Mouse (Mus musculus): ENCODE measurements around the gene Tmco2. TPM values are rescaled to one million over a fixed set of nuclear protein-coding genes. Genes with fewer than 3 reads are reported as not detected.

Gene Tmco2
- polyA plus RNA-seq, 1 experiment from 2014 or later = not detected

Other genes starting within 250 kb of the Tmco2 start
- gene Exo5, start 184.2 kb downstream of the Tmco2 start, polyA plus RNA-seq (2016; fragmentation: Nextera tagmentation; extraction: Ambion mirVana) = 34.1 and 38.0 TPM in 2 replicates
- gene Zfp69, start 157.5 kb downstream of the Tmco2 start, polyA plus RNA-seq (2016; fragmentation: Nextera tagmentation; extraction: Ambion mirVana) = 10.1 and 10.6 TPM in 2 replicates
- 36.2 and 41.7 TPM in 2 replicates for gene Smap2, start 92.0 kb downstream of the Tmco2 start, polyA plus RNA-seq (2016; fragmentation: Nextera tagmentation; extraction: Ambion mirVana)
- gene Col9a2, start 69.8 kb downstream of the Tmco2 start, polyA plus RNA-seq (2016; fragmentation: Nextera tagmentation; extraction: Ambion mirVana) = 55.6 and 63.0 TPM in 2 replicates
- 32.5 and 35.1 TPM in 2 replicates for gene Zmpste24, start 11.0 kb downstream of the Tmco2 start, polyA plus RNA-seq (2016; fragmentation: Nextera tagmentation; extraction: Ambion mirVana)
- 39.7 and 39.9 TPM in 2 replicates for gene Rlf, start 105.9 kb upstream of the Tmco2 start, polyA plus RNA-seq (2016; fragmentation: Nextera tagmentation; extraction: Ambion mirVana)
- gene Gm12888, start 215.7 kb upstream of the Tmco2 start, polyA plus RNA-seq (2016; fragmentation: Nextera tagmentation; extraction: Ambion mirVana) = not detected in 2 replicates